Mouse (Mus musculus): Measurements from ENCODE around the gene Amz1.

Amz1 gene

DNA sequence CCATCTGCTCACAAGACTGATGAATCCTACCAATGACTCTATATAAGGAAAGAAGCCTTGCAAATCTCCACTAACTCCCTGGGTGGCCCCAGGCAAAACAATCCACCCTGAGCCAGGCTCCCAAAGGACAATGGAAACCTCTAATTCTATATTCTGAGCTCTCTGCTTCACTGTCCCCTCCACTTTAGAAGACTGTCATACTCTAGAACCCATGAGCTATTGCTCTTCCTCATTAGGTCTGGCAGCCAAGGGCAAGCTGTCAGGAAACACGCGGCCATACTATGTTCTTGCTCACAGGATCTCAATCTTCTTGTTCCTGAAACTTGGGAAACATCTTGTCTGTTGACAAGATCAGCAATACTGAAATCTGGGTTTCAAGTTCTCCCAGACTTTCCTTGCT is 82.3 kb downstream of the Amz1 start:
- WGBS: 85% methylated on average over 2 of the region's 2 CpGs

DNA sequence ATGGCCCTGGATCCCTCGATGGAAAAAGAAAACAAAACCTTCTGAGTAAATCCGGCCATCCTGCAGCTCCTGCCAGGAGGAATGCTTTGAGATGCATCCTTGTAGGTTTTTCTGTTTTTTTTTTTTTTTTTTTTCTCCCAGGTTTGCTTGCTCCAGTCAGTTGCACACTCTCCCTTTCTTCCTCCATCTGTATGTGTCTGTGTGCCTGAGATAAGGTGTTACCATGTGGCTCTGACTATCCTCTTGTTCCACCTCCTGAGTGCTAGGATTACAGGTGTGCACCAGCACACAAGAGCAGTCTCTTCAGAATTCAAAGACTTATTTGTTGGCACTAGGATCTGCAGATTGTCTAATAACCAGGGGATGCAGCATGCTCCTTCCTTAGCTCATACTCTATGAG is 83.0 kb downstream of the Amz1 start:
- WGBS: 37% methylated on average over 2 of the region's 2 CpGs
